Mouse (Mus musculus) kidney, embryonic 16.5 days (tissue): ENCODE measurements around the gene Nme4. TPM values are rescaled to one million over a fixed set of nuclear protein-coding genes. Genes with fewer than 3 reads are reported as not detected.

Experiments
- ATAC-seq: fragments of 200-750 bp; cut with Nextera tagmentation; 2 replicates; pipeline ENCODE4 v1.8.0; 2017; ENCODE audit warnings: moderate TSS enrichment; ENCODE audit not compliant: low FRiP score, low TSS enrichment
- H3K27ac ChIP-seq: fragments of 300-500 bp; sonication (generic); 2 replicates; pipeline ENCODE4 v1.5.1; 2014; ENCODE audit warnings: low read length
- H3K27me3 ChIP-seq: fragments of 300-500 bp; sonication (generic); 2 replicates; pipeline ENCODE4 v1.6.1; 2014; ENCODE audit warnings: low read length, control low read depth, mixed read lengths; ENCODE audit not compliant: insufficient read depth
- H3K36me3 ChIP-seq: fragments of 300-500 bp; sonication (generic); 2 replicates; pipeline ENCODE4 v1.6.1; 2014; ENCODE audit warnings: low read length, control low read depth, mixed read lengths; ENCODE audit not compliant: insufficient read depth
- H3K4me1 ChIP-seq: fragments of 300-500 bp; sonication (generic); 2 replicates; pipeline ENCODE4 v1.6.1; 2014; ENCODE audit warnings: low read length, control low read depth, mixed read lengths; ENCODE audit not compliant: insufficient read depth
- H3K4me2 ChIP-seq: fragments of 300-500 bp; sonication (generic); replicated peaks from 2 replicates; pipeline ENCODE4 v1.6.1; 2014; ENCODE audit warnings: low read depth, low read length
- H3K4me3 ChIP-seq: fragments of 300-500 bp; sonication (generic); 2 replicates; pipeline ENCODE4 v1.5.1; 2014; ENCODE audit warnings: mild to moderate bottlenecking, low read length
- H3K9ac ChIP-seq: fragments of 300-500 bp; sonication (generic); replicated peaks from 2 replicates; pipeline ENCODE4 v1.6.1; 2014; ENCODE audit warnings: low read length
- H3K9me3 ChIP-seq: fragments of 300-500 bp; sonication (generic); 2 replicates; pipeline ENCODE4 v1.6.1; 2016; ENCODE audit warnings: low read length, control low read depth
- WGBS: fragments of 180-500 bp; shearing (Covaris S2); extraction: QIAGEN DNeasy Blood & Tissue Kit; methylation state at CpG from one replicate; pipeline ENCODE4 v1.1.7; 2014; 5-methylcytosine and 5-hydroxymethylcytosine counted together
- polyA plus RNA-seq: library from polyadenylated mRNA; unstranded; fragments of >200 nt; fragmentation: Nextera tagmentation; extraction: Ambion mirVana; gene quantifications from 2 replicates; pipeline ENCODE4 v1.2.1, GENCODE M21; 2015

The Nme4 gene
- polyA plus RNA-seq: 103 and 112 TPM in 2 replicates

- ATAC-seq: peak; percentile 78
These were observed at the start of gene Nme4 for GRCm38 (mm10) chr17:26095121-26095740. Gene Nme4, minus strand, starts transcription at chr17:26095602.

GRCm38 (mm10) chr17:26143386-26143785, 48.0 kb upstream of the Nme4 start:
- no peak overlapping the region for H3K4me2 ChIP-seq
- H3K27me3 ChIP-seq: no peaks in the 10 kb centered on the region
- H3K4me1 ChIP-seq: peaks cover 16% of the 10 kb centered on the region; the same call in 1 of the 2 replicates
- H3K9me3 ChIP-seq: no peaks in the 10 kb centered on the region
- 96% methylated on average over 5 of the region's 5 CpGs for WGBS
- no peak overlapping the region for H3K27ac ChIP-seq
- H3K9ac ChIP-seq: no peak overlapping the region
- H3K4me3 ChIP-seq: no peak overlapping the region
- H3K36me3 ChIP-seq: peaks cover 33% of the 10 kb centered on the region
- ATAC-seq: no peak

More at GRCm38 (mm10) chr17:26095121-26095740, at the start of gene Nme4:
- Histone ChIP-seq H3K27ac (peak within 1 kb of the TSS; percentile 59), H3K4me2 (peak within 1 kb of the TSS; percentile 78), H3K9ac (peak within 1 kb of the TSS; percentile 78), H3K27me3 (no peaks in the 10 kb centered on the region), H3K9me3 (no peaks in the 10 kb centered on the region), H3K4me1 (peaks cover 11% of the 10 kb centered on the region; the same call in 1 of the 2 replicates), H3K4me3 (peak within 1 kb of the TSS; percentile 56), H3K36me3 (peaks cover 12% of the 10 kb centered on the region)
- 3% methylated on average over 47 of the region's 47 CpGs for WGBS

GRCm38 (mm10) chr17:26142796-26143195, 47.4 kb upstream of the Nme4 start:
- Histone ChIP-seq H3K4me3 (no peak overlapping the region), H3K9ac (no peak overlapping the region), H3K4me1 (peaks cover 20% of the 10 kb centered on the region), H3K4me2 (no peak overlapping the region), H3K36me3 (peaks cover 30% of the 10 kb centered on the region), H3K9me3 (no peaks in the 10 kb centered on the region), H3K27ac (no peak overlapping the region), H3K27me3 (no peaks in the 10 kb centered on the region)
- WGBS: 85% methylated on average over 4 of the region's 4 CpGs
- no peak for ATAC-seq

- peak overlapping the region; percentile 95 for H3K27ac ChIP-seq
- peaks cover 14% of the 10 kb centered on the region for H3K36me3 ChIP-seq
- peak overlapping the region; percentile 78 for H3K4me3 ChIP-seq
- ATAC-seq: peak; percentile 76
- WGBS: under 1% methylated on average over 47 of the region's 58 CpGs
- H3K9me3 ChIP-seq: no peaks in the 10 kb centered on the region
- H3K4me1 ChIP-seq: peaks cover 22% of the 10 kb centered on the region
- H3K4me2 ChIP-seq: peak overlapping the region; percentile 70
- peak overlapping the region; percentile 98 for H3K9ac ChIP-seq
- H3K27me3 ChIP-seq: no peaks in the 10 kb centered on the region
These were observed 43.5 kb upstream of the Nme4 start for GRCm38 (mm10) chr17:26138901-26139381.

- peaks cover 22% of the 10 kb centered on the region for H3K4me1 ChIP-seq
- peak within 1 kb of the TSS; percentile 95 for H3K27ac ChIP-seq
- under 1% methylated on average over 41 of the region's 42 CpGs for whole genome bisulfite sequencing
- peak; percentile 98 for ATAC-seq
- peaks cover 9% of the 10 kb centered on the region for H3K36me3 ChIP-seq
- H3K4me2 ChIP-seq: peak within 1 kb of the TSS; percentile 70
- peak within 1 kb of the TSS; percentile 98 for H3K9ac ChIP-seq
- H3K27me3 ChIP-seq: no peaks in the 10 kb centered on the region
- no peaks in the 10 kb centered on the region for H3K9me3 ChIP-seq
- H3K4me3 ChIP-seq: peak within 1 kb of the TSS; percentile 78
These were observed 42.9 kb upstream of the Nme4 start, which contains the start of gene Axin1 for GRCm38 (mm10) chr17:26138239-26138836. Gene Axin1, plus strand, starts transcription at chr17:26138688.

GRCm38 (mm10) chr17:26137751-26138130, 42.3 kb upstream of the Nme4 start:
- no peak for ATAC-seq
- peak overlapping the region; percentile 65 for H3K9ac ChIP-seq
- H3K27me3 ChIP-seq: no peaks in the 10 kb centered on the region
- H3K4me1 ChIP-seq: peaks cover 22% of the 10 kb centered on the region
- WGBS: 72% methylated on average over 2 of the region's 2 CpGs
- H3K4me2 ChIP-seq: peak overlapping the region; percentile 70
- H3K36me3 ChIP-seq: peaks cover 3% of the 10 kb centered on the region
- H3K4me3 ChIP-seq: peak overlapping the region; percentile 78
- H3K9me3 ChIP-seq: no peaks in the 10 kb centered on the region
- H3K27ac ChIP-seq: peak overlapping the region; percentile 64; the same call in 1 of the 2 replicates

- WGBS: 88% methylated on average over 11 of the region's 11 CpGs
- H3K9ac ChIP-seq: no peak overlapping the region
These were observed 41.8 kb upstream of the Nme4 start for GRCm38 (mm10) chr17:26137106-26137750.

GRCm38 (mm10) chr17:26131856-26132853, 36.8 kb upstream of the Nme4 start:
- Histone ChIP-seq H3K4me2 (no peak overlapping the region), H3K27me3 (no peaks in the 10 kb centered on the region), H3K36me3 (peaks cover 34% of the 10 kb centered on the region), H3K4me3 (no peak overlapping the region), H3K27ac (no peak overlapping the region), H3K9ac (no peak overlapping the region), H3K4me1 (no peaks in the 10 kb centered on the region), H3K9me3 (no peaks in the 10 kb centered on the region)
- no peak for ATAC-seq
- WGBS: 93% methylated on average over 18 of the region's 18 CpGs

More at GRCm38 (mm10) chr17:26137106-26137750, 41.8 kb upstream of the Nme4 start:
- no peaks in the 10 kb centered on the region for H3K9me3 ChIP-seq
- no peaks in the 10 kb centered on the region for H3K36me3 ChIP-seq
- H3K27ac ChIP-seq: no peak overlapping the region
- no peak overlapping the region for H3K4me2 ChIP-seq
- H3K27me3 ChIP-seq: no peaks in the 10 kb centered on the region
- peaks cover 22% of the 10 kb centered on the region for H3K4me1 ChIP-seq
- no peak overlapping the region for H3K4me3 ChIP-seq
- no peak for ATAC-seq
